Mouse (Mus musculus) thymus, adult 2 months (tissue): ENCODE data around the gene Ppp2r5c. TPM values are rescaled to one million over a fixed set of nuclear protein-coding genes. Genes with fewer than 3 reads are reported as not detected.

ENCODE experiments used
- DNase-seq: peaks from one replicate; pipeline ENCODE4 v3.0.0; 2021
- H3K27ac ChIP-seq: fragments of 200-500 bp; 2 replicates; pipeline ENCODE4 v1.5.1; 2012; ENCODE audit warnings: low read length, control low read depth; ENCODE audit not compliant: control insufficient read depth, insufficient read depth
- H3K27me3 ChIP-seq: fragments of 200-500 bp; 2 replicates; pipeline ENCODE4 v1.6.1; 2012; ENCODE audit warnings: mild to moderate bottlenecking, low read length, moderate library complexity, mixed read lengths; ENCODE audit not compliant: control insufficient read depth, insufficient read depth
- H3K36me3 ChIP-seq: fragments of 200-500 bp; 2 replicates; pipeline ENCODE4 v1.6.1; 2012; ENCODE audit warnings: mild to moderate bottlenecking, low read length, moderate library complexity; ENCODE audit not compliant: control insufficient read depth, insufficient read depth
- H3K4me1 ChIP-seq: fragments of 200-500 bp; replicated peaks from 2 replicates; pipeline ENCODE4 v1.6.1; 2012; ENCODE audit warnings: low read length; ENCODE audit not compliant: control insufficient read depth, insufficient read depth
- H3K4me3 ChIP-seq: fragments of 200-500 bp; 2 replicates; pipeline ENCODE4 v1.5.1; 2012; ENCODE audit warnings: mild to moderate bottlenecking, low read length, control low read depth, moderate library complexity; ENCODE audit not compliant: control insufficient read depth, insufficient read depth
- CTCF ChIP-seq: fragments of 200-500 bp; IDR thresholded peaks from 2 replicates; pipeline ENCODE4 v1.5.1; 2012; ENCODE audit warnings: mild to moderate bottlenecking, control low read depth, low read length, moderate library complexity, borderline replicate concordance; ENCODE audit not compliant: control insufficient read depth, poor library complexity, insufficient read depth; ENCODE audit errors: extremely low read depth
- POLR2A ChIP-seq: fragments of 200-500 bp; IDR thresholded peaks from 2 replicates; pipeline ENCODE4 v1.6.1; 2012; ENCODE audit warnings: mild to moderate bottlenecking, low read length, control low read depth, moderate library complexity; ENCODE audit not compliant: control insufficient read depth, poor library complexity, insufficient read depth; ENCODE audit errors: extremely low read depth
- WGBS: fragments of 180-500 bp; shearing (Covaris S2); methylation state at CpG from one replicate; pipeline ENCODE4 v1.1.7; 2018; 5-methylcytosine and 5-hydroxymethylcytosine counted together
- polyA plus RNA-seq: library from polyadenylated mRNA; depleted of rRNA; stranded (reverse); fragments of >200 nt; gene quantifications from 2 replicates; pipeline ENCODE4 v1.2.3, GENCODE M21; 2012; rRNA removed

Ppp2r5c gene
- polyA plus RNA-seq, 1 experiment = 83.7 TPM

DNA sequence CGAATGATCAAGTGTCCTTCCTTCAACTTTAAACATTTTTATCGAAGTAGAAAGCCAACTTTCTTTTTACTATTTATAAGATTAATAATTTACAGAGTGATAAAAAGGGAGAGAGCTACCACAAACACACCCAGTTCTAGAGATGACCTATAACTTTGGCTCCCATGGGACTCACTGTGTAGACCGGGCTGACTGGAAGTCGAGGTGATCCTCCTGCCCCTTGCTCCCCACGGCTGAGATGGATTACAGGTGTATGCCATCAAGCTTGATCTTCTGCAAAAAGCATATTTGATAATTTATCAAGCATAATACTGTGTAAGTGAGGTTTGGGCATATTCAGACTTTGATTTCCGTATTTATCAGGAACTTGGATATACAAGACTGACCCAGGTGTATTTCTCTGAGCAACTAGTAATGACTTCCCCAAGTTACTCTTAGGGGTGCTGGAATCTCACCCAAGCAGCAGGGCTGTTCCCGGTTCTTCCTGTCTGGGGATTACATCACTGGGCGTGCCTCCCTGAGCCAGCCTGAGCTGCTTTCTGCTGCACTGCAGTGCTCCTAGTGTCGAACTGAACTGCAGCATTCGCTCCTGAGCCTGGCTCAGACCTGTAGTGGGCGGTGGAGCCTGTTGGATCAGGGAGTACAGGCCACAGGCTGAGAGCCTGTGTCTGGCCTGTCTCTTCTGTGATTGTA, 161.7 kb downstream of the Ppp2r5c start:
- no peak overlapping the region for H3K27ac ChIP-seq
- H3K4me1 ChIP-seq = no peaks in the 10 kb centered on the region
- WGBS = 77% methylated on average over 11 of the region's 11 CpGs
- TF ChIP-seq CTCF = no peak
- no peak for DNase-seq
- peaks cover 9% of the 10 kb centered on the region for H3K36me3 ChIP-seq
- no peaks in the 10 kb centered on the region for H3K27me3 ChIP-seq
- no peak overlapping the region for H3K4me3 ChIP-seq

DNA sequence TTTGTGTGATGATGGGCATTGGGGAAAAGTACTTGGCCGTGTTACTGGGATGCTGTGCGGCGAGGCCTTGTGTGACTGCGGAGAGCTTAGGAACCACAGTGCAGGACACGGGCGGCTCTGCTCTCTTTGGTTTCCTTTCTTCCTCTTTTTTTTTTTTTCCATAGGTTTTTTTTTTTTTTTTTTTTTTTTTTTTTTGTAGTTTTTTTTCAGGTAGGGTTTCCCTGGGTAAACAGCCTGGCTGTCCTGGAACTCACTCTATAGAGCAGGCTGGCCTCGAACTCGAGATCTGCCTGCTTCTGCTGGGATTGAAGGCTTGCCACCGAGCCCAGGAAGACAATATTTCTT, 162.2 kb downstream of the Ppp2r5c start:
- no peak for TF ChIP-seq CTCF
- no peak for TF ChIP-seq POLR2A
- WGBS = 91% methylated on average over 9 of the region's 9 CpGs
- Histone ChIP-seq H3K36me3 (peaks cover 14% of the 10 kb centered on the region), H3K4me3 (no peak overlapping the region), H3K27me3 (no peaks in the 10 kb centered on the region), H3K27ac (no peak overlapping the region), H3K4me1 (no peaks in the 10 kb centered on the region)
- DNase-seq = no peak

DNA sequence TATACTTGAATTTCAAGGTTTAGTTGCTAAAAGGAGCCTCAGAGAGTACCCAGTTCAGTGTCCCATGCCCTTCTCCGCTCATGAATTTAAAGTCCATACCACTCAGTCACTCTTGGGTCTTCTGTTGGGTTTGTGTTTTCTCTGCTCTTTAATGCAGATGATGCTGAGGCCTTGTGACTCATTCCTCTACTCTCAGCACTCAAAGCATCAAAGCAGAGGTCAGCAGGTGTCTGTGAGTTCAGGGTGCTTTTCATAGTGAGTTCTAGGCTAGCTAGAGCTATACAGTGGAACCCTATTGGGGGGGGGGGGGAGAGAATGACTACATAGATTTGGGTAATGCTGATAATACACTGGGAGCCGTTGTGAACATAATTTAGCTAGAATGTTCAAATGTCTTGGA, 163.8 kb downstream of the Ppp2r5c start:
- Histone ChIP-seq H3K4me3 (no peak overlapping the region), H3K27ac (no peak overlapping the region), H3K36me3 (peaks cover 30% of the 10 kb centered on the region), H3K27me3 (no peaks in the 10 kb centered on the region), H3K4me1 (no peaks in the 10 kb centered on the region)
- TF ChIP-seq CTCF = no peak
- TF ChIP-seq POLR2A = no peak
- WGBS = 97% methylated on average over 2 of the region's 2 CpGs
- no peak for DNase-seq

DNA sequence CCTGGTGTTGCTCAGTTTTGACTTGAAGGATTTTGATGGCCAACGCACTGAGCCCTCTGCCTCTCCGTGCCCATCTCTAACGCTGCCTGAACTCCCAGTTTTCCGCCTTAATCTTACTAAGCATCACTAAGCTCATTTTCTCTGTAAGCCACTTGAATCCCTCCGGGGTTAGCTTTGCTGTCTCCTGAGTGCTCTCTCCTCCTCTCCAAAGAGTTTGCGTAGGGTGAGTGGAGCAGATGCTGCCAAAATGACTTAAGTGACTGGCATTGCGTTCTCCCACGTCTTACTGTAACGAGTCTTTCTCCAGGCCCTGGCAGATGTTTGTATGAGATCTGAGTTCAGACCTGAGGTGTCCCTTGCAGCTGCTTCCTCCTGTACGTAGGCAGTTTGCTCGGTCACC, 183.1 kb downstream of the Ppp2r5c start:
- Histone ChIP-seq H3K4me1 (no peaks in the 10 kb centered on the region), H3K36me3 (peaks cover 100% of the 10 kb centered on the region), H3K27ac (no peak overlapping the region), H3K27me3 (no peaks in the 10 kb centered on the region), H3K4me3 (no peak overlapping the region)
- TF ChIP-seq CTCF = no peak
- TF ChIP-seq POLR2A = no peak
- DNase-seq = no peak
- WGBS = 97% methylated on average over 11 of the region's 11 CpGs

Other genes starting within 250 kb of the Ppp2r5c start
- 0.20 and 0.31 TPM in 2 replicates for gene Dio3, start 168.1 kb upstream of the Ppp2r5c start, polyA plus RNA-seq
- 332 and 341 TPM in 2 replicates for gene Dync1h1, start 154.3 kb downstream of the Ppp2r5c start, polyA plus RNA-seq
- gene 1700001K19Rik, start 235.5 kb downstream of the Ppp2r5c start, polyA plus RNA-seq = 0.16 TPM in 1 of 2 replicates, not detected in the other